Mouse (Mus musculus) CH12.LX (cell line): ENCODE data around the gene Slc22a14.

Source experiments
- CTCF ChIP-seq, 2 experiments: IDR thresholded peaks in 1 of 2; conservative IDR thresholded peaks in 1 of 2; 2 replicates each; pipeline ENCODE4 v1.5.1; 2011 to 2012; ENCODE audit warnings: low read depth in 2 of 2, low read length in 2 of 2, improper control_type of control experiment in 1 of 2, inconsistent platforms in 1 of 2, mild to moderate bottlenecking in 1 of 2, moderate library complexity in 1 of 2
- EP300 ChIP-seq: IDR thresholded peaks from 2 replicates; pipeline ENCODE4 v1.6.1; 2011; ENCODE audit warnings: low read length, improper control_type of control experiment
- HCFC1 ChIP-seq: IDR thresholded peaks from 2 replicates; pipeline ENCODE4 v1.6.1; 2012; ENCODE audit warnings: low read depth, mild to moderate bottlenecking, inconsistent platforms, low read length, improper control_type of control experiment
- NELFE ChIP-seq: IDR thresholded peaks from 2 replicates; pipeline ENCODE4 v1.6.1; 2011; ENCODE audit warnings: low read depth, low read length, improper control_type of control experiment
- ZKSCAN1 ChIP-seq: IDR thresholded peaks from 2 replicates; pipeline ENCODE4 v1.6.1; 2012; ENCODE audit warnings: low read depth, inconsistent platforms, low read length, improper control_type of control experiment, borderline replicate concordance

- no peak for TF ChIP-seq EP300
- TF ChIP-seq CTCF (conservative IDR thresholded peaks at IDR 0.05 in 1 of 2, IDR thresholded peaks at IDR 0.05 in 1 of 2; ENCODE audit: low read depth in 2 of 2, low read length in 2 of 2): no peak
- TF ChIP-seq ZKSCAN1: no peak
- TF ChIP-seq NELFE: no peak
- no peak for TF ChIP-seq HCFC1
These were observed 226.5 kb downstream of the Slc22a14 start for GRCm38 (mm10) chr9:119138836-119139235.
